Mouse (Mus musculus): ENCODE measurements around the gene Vil1.

DNA sequence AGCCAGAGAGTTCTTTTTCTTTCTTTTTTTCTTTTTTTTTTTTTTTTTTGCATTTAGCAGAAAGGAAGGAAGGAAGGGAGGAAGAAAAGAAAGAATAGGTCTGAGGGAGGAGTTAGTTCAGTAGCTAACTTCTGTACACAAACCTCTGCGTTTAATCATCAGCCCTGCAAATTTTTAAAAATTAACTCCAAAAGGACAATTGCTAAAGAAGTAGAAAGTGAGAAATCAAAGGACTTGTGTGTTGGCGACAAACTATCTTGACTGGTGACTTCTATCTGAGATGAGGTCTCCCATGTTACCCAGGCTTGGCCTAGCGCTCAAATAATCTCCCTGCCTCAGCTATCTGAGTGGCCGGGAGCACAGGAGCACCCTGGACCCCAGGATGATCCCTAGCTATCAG is 5.0 kb upstream of the Vil1 start:
- no peak for TF ChIP-seq CTCF (conservative IDR thresholded peaks at IDR 0.05; ENCODE audit: insufficient read depth, insufficient read length, low read depth, low read length)
- no peak for TF ChIP-seq POLR2A (IDR thresholded peaks at IDR 0.05; ENCODE audit: low read depth, low read length)
